Mouse (Mus musculus) hindbrain, embryonic 10.5 days (tissue): ENCODE measurements at regions not wholly inside any gene's neighbourhood (a gene's known extent, or its start where the extent isn't known, plus 50 kb on each side); places are given as distances from the start of the nearest gene placed in this dataset.

Experiments used
- DNase-seq: peaks from one replicate; pipeline ENCODE4 v3.0.0-alpha.2; 2017; ENCODE audit warnings: low spot score
- H3K27ac ChIP-seq: fragments of 300-500 bp; sonication (generic); 2 replicates; pipeline ENCODE4 v1.5.1; 2016; ENCODE audit warnings: mild to moderate bottlenecking, moderate library complexity
- H3K27me3 ChIP-seq: fragments of 300-500 bp; sonication (generic); 2 replicates; pipeline ENCODE4 v1.6.1; 2016; ENCODE audit warnings: mild to moderate bottlenecking; ENCODE audit not compliant: poor library complexity, insufficient read depth, severe bottlenecking
- H3K36me3 ChIP-seq: fragments of 300-500 bp; sonication (generic); 2 replicates; pipeline ENCODE4 v1.6.1; 2016; ENCODE audit warnings: mild to moderate bottlenecking, moderate library complexity
- H3K4me1 ChIP-seq: fragments of 300-500 bp; sonication (generic); replicated peaks from 2 replicates; pipeline ENCODE4 v1.6.1; 2016; ENCODE audit warnings: mild to moderate bottlenecking
- H3K4me3 ChIP-seq: fragments of 300-500 bp; sonication (generic); 2 replicates; pipeline ENCODE4 v1.5.1; 2016; ENCODE audit warnings: mild to moderate bottlenecking, moderate library complexity
- H3K9me3 ChIP-seq: fragments of 300-500 bp; sonication (generic); 2 replicates; pipeline ENCODE4 v1.6.1; 2016; ENCODE audit warnings: mild to moderate bottlenecking, moderate library complexity
- WGBS: fragments of 180-500 bp; shearing (Covaris S2); methylation state at CpG from one replicate; pipeline ENCODE4 v1.1.7; 2016; 5-methylcytosine and 5-hydroxymethylcytosine counted together

DNA sequence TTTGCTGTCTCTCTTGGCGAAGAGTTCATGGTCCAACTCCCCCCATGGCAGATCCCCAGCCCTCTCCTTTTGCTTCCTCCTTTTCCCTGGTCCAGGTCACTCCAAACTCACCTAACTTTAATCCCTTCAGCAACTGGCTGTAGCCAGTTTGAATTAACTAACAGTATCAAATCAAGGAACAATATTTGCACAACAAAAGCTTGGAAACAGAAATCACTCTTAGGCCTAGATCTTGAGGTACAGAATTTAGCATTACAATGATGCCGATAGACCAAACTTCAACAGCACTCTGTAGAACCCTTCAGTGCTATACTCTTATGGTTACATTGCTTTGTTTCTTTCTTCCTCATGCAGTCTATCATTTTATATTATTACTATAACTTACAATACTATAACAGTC lies 472.8 kb upstream of the Robo1 start:
- Histone ChIP-seq H3K27ac (no peak overlapping the region), H3K36me3 (no peaks in the 10 kb centered on the region), H3K4me3 (no peak overlapping the region), H3K27me3 (no peaks in the 10 kb centered on the region), H3K9me3 (no peaks in the 10 kb centered on the region), H3K4me1 (no peaks in the 10 kb centered on the region)
- WGBS, result 81% methylated on average over 2 of the region's 2 CpGs
- no peak for DNase-seq

DNA sequence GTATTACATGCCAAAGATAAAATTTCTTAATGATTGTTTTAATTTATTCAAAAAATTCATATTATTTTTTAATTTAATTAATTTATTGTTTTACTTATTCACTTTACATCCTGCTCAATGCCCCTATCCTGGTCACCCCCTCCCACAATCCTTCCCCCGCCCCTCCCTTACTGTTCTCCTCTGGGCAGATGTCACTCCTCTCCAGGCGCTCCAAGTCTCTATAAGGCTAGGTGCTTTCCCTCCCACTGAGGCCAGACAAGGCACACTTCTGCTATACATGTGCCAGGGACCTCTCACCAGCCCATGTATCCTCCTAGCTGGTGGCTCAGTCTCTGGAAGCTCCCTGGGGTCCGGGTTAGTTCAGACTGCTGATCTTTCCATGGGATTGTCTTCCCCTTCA lies 458.0 kb upstream of the Robo1 start:
- Histone ChIP-seq H3K27me3 (no peaks in the 10 kb centered on the region), H3K4me1 (0 out of 2 replicates have a peak, but pooled peaks cover 2% of the 10 kb centered on the region), H3K9me3 (no peaks in the 10 kb centered on the region), H3K27ac (no peak overlapping the region), H3K4me3 (no peak overlapping the region), H3K36me3 (no peaks in the 10 kb centered on the region)
- 86% methylated on average over 3 of the region's 3 CpGs for WGBS
- no peak for DNase-seq

DNA sequence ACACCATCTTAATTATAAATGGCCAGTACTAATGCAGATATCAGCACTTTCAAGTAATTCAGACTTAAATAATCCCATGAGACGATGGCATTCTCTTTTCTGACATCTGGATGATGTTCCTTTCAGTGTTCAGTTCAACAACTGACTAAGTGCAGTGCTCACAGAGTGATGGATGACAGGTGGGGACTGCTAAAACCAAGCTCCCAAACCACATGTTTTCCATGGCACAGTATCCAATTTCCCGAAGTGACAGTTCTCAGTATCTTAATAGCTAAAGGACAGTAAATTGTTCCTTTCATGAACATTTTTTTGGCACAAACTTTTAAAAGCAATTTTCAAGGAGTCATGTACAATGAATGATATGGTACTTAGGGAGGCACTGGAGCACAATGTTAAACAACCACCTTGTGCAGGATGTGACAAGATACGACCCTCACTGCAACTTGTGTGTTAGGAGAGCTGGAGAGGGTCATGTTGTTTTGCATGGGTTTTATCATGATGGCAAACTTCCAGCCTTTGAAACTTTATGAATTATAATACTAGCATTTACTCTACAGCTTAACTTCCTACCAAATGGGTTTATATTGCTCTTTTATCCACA lies 456.4 kb upstream of the Robo1 start:
- H3K4me3 ChIP-seq, result no peak overlapping the region
- H3K36me3 ChIP-seq, result no peaks in the 10 kb centered on the region
- H3K27ac ChIP-seq, result no peak overlapping the region
- DNase-seq, result no peak
- no peaks in the 10 kb centered on the region for H3K9me3 ChIP-seq
- 76% methylated on average over 3 of the region's 3 CpGs for WGBS
- no peaks in the 10 kb centered on the region for H3K4me1 ChIP-seq
- no peaks in the 10 kb centered on the region for H3K27me3 ChIP-seq

- no peak overlapping the region for H3K27ac ChIP-seq
- H3K4me1 ChIP-seq, result no peaks in the 10 kb centered on the region
- no peaks in the 10 kb centered on the region for H3K27me3 ChIP-seq
- H3K9me3 ChIP-seq, result no peaks in the 10 kb centered on the region
- H3K4me3 ChIP-seq, result no peak overlapping the region
- DNase-seq, result no peak
- no peaks in the 10 kb centered on the region for H3K36me3 ChIP-seq
Measured at GRCm38 (mm10) chr16:71857877-71858276, 450.2 kb upstream of the Robo1 start.

GRCm38 (mm10) chr16:71860205-71860604 lies 447.9 kb upstream of the Robo1 start:
- H3K4me3 ChIP-seq, result no peak overlapping the region
- 90% methylated on average over 2 of the region's 2 CpGs for WGBS
- DNase-seq, result no peak

DNA sequence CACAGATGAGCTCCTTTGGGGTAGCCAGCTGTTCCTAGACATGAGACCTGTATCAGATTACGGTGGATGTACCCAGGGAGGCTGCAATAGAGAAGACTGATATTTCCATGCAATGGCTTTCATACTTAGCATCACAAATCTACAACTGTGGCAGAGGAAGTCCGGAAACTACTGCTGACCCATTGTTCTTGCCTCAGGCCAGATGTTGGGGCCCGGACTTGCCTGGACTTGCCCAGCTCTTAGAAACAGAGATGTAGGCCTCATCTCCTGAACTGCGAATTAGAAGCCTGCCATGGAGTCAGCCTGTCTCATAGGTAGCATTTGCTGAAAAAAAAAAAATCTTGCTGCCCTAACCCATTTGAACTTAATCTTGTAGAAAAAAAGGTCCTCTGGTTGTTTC lies 422.4 kb upstream of the Robo1 start:
- 75% methylated on average over 4 of the region's 4 CpGs for WGBS
- no peak overlapping the region for H3K4me3 ChIP-seq
- DNase-seq, result no peak
- peaks cover 9% of the 10 kb centered on the region for H3K4me1 ChIP-seq
- no peaks in the 10 kb centered on the region for H3K9me3 ChIP-seq
- H3K27ac ChIP-seq, result no peak overlapping the region
- H3K36me3 ChIP-seq, result no peaks in the 10 kb centered on the region
- H3K27me3 ChIP-seq, result no peaks in the 10 kb centered on the region

More at GRCm38 (mm10) chr16:71860205-71860604, 447.9 kb upstream of the Robo1 start:
- Histone ChIP-seq H3K9me3 (no peaks in the 10 kb centered on the region), H3K4me1 (no peaks in the 10 kb centered on the region), H3K36me3 (no peaks in the 10 kb centered on the region), H3K27me3 (no peaks in the 10 kb centered on the region), H3K27ac (no peak overlapping the region)

DNA sequence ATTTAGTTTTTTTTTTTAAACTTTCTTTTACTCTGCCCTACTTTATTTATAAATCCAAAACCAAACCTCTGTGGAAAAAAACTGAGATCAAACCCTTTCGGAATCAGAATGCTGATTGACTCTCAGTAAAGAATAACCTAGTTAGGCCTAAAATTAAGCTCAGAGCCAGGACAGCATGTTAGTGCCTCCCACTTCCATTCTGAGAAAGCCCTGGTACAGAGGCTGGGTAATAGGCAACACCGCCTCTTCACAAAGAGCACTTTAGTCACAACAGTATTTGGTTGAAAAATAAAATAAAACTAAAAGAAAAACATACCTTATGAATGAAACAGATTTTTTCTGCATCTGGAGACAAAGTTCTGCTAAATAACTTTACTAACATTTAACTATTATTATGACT lies 418.4 kb upstream of the Robo1 start:
- no peak overlapping the region for H3K27ac ChIP-seq
- WGBS, result 75% methylated on average over 2 of the region's 2 CpGs
- H3K27me3 ChIP-seq, result no peaks in the 10 kb centered on the region
- DNase-seq, result no peak
- no peaks in the 10 kb centered on the region for H3K9me3 ChIP-seq
- H3K36me3 ChIP-seq, result no peaks in the 10 kb centered on the region
- peaks cover 9% of the 10 kb centered on the region for H3K4me1 ChIP-seq
- no peak overlapping the region for H3K4me3 ChIP-seq

GRCm38 (mm10) chr16:71923111-71923510 lies 385.0 kb upstream of the Robo1 start:
- Histone ChIP-seq H3K4me1 (no peaks in the 10 kb centered on the region), H3K27ac (no peak overlapping the region), H3K4me3 (no peak overlapping the region), H3K36me3 (no peaks in the 10 kb centered on the region), H3K9me3 (no peaks in the 10 kb centered on the region), H3K27me3 (no peaks in the 10 kb centered on the region)
- WGBS, result 90% methylated on average over 13 of the region's 13 CpGs
- DNase-seq, result no peak

DNA sequence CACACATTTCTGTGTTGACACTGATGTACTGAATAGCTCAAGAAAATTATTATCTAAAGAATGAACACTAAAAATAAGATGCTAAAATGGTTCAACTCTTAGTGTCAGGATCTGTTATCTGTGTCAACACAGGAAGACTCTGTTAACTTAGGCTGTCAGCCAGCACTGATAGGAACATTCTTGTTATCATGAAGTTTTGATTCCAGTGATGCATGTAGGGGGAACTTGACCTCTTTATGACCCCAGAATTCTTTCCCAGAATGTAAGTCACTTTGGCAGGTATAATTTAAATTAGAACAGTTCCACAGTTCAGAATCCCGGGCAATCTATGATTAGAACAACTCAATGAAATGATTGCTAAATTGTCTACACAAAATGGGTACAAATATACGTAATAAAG lies 363.9 kb upstream of the Robo1 start:
- H3K27me3 ChIP-seq, result no peaks in the 10 kb centered on the region
- no peak overlapping the region for H3K4me3 ChIP-seq
- H3K9me3 ChIP-seq, result no peaks in the 10 kb centered on the region
- H3K36me3 ChIP-seq, result no peaks in the 10 kb centered on the region
- WGBS, result 84% methylated on average over 2 of the region's 2 CpGs
- H3K4me1 ChIP-seq, result no peaks in the 10 kb centered on the region
- no peak overlapping the region for H3K27ac ChIP-seq
- DNase-seq, result no peak

DNA sequence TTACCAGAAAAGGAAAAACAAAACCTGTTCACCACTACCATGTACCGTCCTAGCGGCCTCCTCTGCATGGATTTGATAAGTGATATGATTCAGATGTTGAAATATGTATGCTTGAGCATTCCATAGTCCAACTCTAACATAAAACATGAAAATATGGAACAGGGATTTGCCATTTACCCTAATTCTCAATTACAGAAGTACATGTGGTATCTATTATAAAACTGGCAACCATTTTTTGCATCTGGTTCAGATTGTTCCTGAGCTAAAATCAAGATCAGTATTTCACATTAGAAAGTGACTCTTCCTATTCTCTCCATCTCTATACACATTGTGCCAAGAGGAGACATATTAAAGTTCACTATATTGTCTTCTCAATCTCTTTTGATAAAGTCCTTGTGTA lies 363.3 kb upstream of the Robo1 start:
- Histone ChIP-seq H3K27ac (no peak overlapping the region), H3K36me3 (no peaks in the 10 kb centered on the region), H3K4me1 (no peaks in the 10 kb centered on the region), H3K9me3 (no peaks in the 10 kb centered on the region), H3K27me3 (no peaks in the 10 kb centered on the region), H3K4me3 (no peak overlapping the region)
- WGBS, result 85% methylated on average over 2 of the region's 2 CpGs
- DNase-seq, result no peak

DNA sequence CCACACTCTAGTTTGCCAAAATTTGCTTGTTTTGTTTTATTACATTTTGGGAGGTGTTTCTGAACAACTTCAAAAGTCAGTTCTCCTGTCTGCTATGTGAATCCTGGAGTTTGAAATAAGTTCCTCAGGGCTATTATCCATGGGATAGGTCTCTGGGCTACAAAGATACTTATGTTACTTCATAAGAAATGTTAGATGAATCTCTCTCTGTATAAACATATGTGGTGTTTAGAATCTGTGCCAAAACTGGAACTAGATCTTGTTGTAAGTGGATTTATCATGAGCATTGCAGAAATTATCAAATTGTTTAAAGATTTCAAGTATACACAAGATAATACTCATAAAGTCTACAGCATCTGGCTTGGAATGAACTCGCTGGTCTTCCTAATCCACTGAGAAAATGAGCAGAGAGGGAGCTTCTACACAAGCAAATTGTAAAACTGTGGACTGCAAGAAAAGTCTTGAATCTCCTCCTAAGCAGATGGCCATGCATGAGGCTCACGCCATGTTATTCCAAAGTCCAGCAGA lies 355.2 kb upstream of the Robo1 start:
- Histone ChIP-seq H3K4me3 (no peak overlapping the region), H3K9me3 (no peaks in the 10 kb centered on the region), H3K36me3 (no peaks in the 10 kb centered on the region), H3K27me3 (no peaks in the 10 kb centered on the region), H3K4me1 (no peaks in the 10 kb centered on the region), H3K27ac (no peak overlapping the region)
- 79% methylated on average over 2 of the region's 2 CpGs for WGBS
- DNase-seq, result no peak

DNA sequence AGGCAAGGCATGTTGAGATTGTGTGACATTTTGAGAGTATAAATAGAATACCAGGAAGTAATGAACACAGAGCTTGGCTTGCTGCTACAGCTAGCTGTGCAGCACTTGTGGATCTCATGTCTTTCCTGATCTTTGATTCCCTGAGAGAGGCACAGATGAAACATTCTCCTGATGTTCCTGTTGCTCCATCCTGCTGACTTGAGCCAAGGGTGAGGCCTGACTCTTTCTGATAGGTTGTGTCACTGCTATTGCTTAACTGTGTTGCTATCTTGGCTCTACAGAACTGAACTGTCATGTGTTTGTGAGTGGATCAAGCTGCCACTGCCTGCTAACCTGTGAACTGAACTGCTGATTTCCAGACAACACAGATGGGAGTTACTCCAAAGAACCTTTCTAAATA lies 344.5 kb upstream of the Robo1 start:
- Histone ChIP-seq H3K9me3 (no peaks in the 10 kb centered on the region), H3K27me3 (no peaks in the 10 kb centered on the region), H3K27ac (no peak overlapping the region), H3K4me3 (no peak overlapping the region), H3K36me3 (no peaks in the 10 kb centered on the region), H3K4me1 (no peaks in the 10 kb centered on the region)
- DNase-seq, result no peak

DNA sequence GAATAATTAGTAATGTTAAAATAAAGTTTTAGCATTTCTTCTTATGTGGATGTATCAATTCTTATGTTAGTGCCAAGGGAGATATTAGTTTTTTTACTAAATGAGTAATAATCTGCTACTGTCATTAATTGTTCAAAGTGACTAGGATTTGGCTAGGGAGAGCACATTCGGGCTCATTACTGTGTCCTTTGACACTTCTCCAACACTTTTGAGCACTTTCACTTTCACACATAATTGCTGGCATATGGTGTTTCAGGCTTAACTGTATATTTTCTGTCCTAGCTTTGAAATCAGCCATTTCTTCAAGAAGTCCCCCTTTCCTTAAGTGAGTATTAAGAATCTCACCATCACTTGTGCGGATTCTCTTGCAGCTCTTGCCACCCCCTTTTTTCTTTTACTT lies 334.3 kb upstream of the Robo1 start:
- Histone ChIP-seq H3K27ac (no peak overlapping the region), H3K4me1 (no peaks in the 10 kb centered on the region), H3K36me3 (no peaks in the 10 kb centered on the region), H3K9me3 (no peaks in the 10 kb centered on the region), H3K4me3 (no peak overlapping the region), H3K27me3 (no peaks in the 10 kb centered on the region)
- 94% methylated on average over 2 of the region's 2 CpGs for WGBS
- no peak for DNase-seq

GRCm38 (mm10) chr16:71997634-71998278 lies 310.4 kb upstream of the Robo1 start:
- WGBS, result 89% methylated on average over 3 of the region's 3 CpGs
- H3K9me3 ChIP-seq, result no peaks in the 10 kb centered on the region
- no peak for DNase-seq
- H3K27me3 ChIP-seq, result no peaks in the 10 kb centered on the region
- no peaks in the 10 kb centered on the region for H3K36me3 ChIP-seq
- no peaks in the 10 kb centered on the region for H3K4me1 ChIP-seq
- no peak overlapping the region for H3K27ac ChIP-seq
- no peak overlapping the region for H3K4me3 ChIP-seq
